Mouse (Mus musculus) spleen, embryonic (tissue): ENCODE results near the gene Agap3.

Experiments used
- CTCF ChIA-PET: fragments of 350-600 bp; sonication (Branson Sonifier 250); formaldehyde crosslinking; loops from one replicate; lab custom pipeline; 2022; lab: Charles Lee

The Agap3 gene

GRCm38 (mm10) chr5:24452030-24452690 is at the start of gene Agap3:
Gene Agap3, plus strand, starts transcription at chr5:24452177.
- CTCF ChIA-PET: interaction anchor here (0.8 kb wide), 1 partner anchor 33 kb away, joined by 3 read pairs; no protein-coding TSS in a partner anchor

- CTCF ChIA-PET: no interaction called here
Observed at GRCm38 (mm10) chr5:24404594-24405360, 47.2 kb upstream of the Agap3 start.

GRCm38 (mm10) chr5:24405389-24405876 is 46.5 kb upstream of the Agap3 start:
- CTCF ChIA-PET: no interaction called here

GRCm38 (mm10) chr5:24408651-24409050 is 43.3 kb upstream of the Agap3 start:
- CTCF ChIA-PET: no interaction called here

GRCm38 (mm10) chr5:24409466-24409865 is 42.5 kb upstream of the Agap3 start:
- CTCF ChIA-PET: no interaction called here

- CTCF ChIA-PET: no interaction called here
Observed at GRCm38 (mm10) chr5:24412063-24412462, 39.9 kb upstream of the Agap3 start.

- CTCF ChIA-PET: no interaction called here
Observed at GRCm38 (mm10) chr5:24413042-24413693, 38.8 kb upstream of the Agap3 start, which contains the start of gene Asic3. Gene Asic3, plus strand, starts transcription at chr5:24413392.

GRCm38 (mm10) chr5:24413938-24414337 is 38.0 kb upstream of the Agap3 start:
- CTCF ChIA-PET: interaction anchor here (0.5 kb wide), 1 partner anchor 40 kb away, joined by 3 read pairs; no protein-coding TSS in a partner anchor

- CTCF ChIA-PET: interaction anchor here (0.5 to 1.1 kb wide), 3 partner anchors 9 to 884 kb away, joined by 3 to 12 read pairs (median 3); no protein-coding TSS in a partner anchor
Observed at GRCm38 (mm10) chr5:24416222-24416736, 35.7 kb upstream of the Agap3 start.

GRCm38 (mm10) chr5:24417587-24417986 is 34.4 kb upstream of the Agap3 start:
- CTCF ChIA-PET: no interaction called here

GRCm38 (mm10) chr5:24420381-24420780 is 31.6 kb upstream of the Agap3 start:
- CTCF ChIA-PET: interaction anchor here (0.8 kb wide), 1 partner anchor 14 kb away, joined by 3 read pairs; no protein-coding TSS in a partner anchor

GRCm38 (mm10) chr5:24423129-24424003 is 28.6 kb upstream of the Agap3 start, which contains the start of the genes Cdk5 and Slc4a2:
Gene Cdk5, minus strand, starts transcription at chr5:24423530.
Gene Slc4a2, plus strand, starts transcription at chr5:24423837.
- CTCF ChIA-PET: no interaction called here

GRCm38 (mm10) chr5:24424004-24424781 is 27.8 kb upstream of the Agap3 start:
- CTCF ChIA-PET: no interaction called here

GRCm38 (mm10) chr5:24424861-24425411 is 27.0 kb upstream of the Agap3 start:
- CTCF ChIA-PET: interaction anchor here (0.8 kb wide), 1 partner anchor 8 kb away, joined by 3 read pairs; no protein-coding TSS in a partner anchor

GRCm38 (mm10) chr5:24425421-24426036 is 26.4 kb upstream of the Agap3 start:
- CTCF ChIA-PET: interaction anchor here (0.7 to 0.8 kb wide), 2 partner anchors 9 to 22 kb away, joined by 3 read pairs; partner anchors contain the start of gene Tmub1

- CTCF ChIA-PET: interaction anchor here (0.5 to 0.7 kb wide), 2 partner anchors 22 to 50 kb away, joined by 3 read pairs; partner anchors contain the start of gene Tmub1
Observed at GRCm38 (mm10) chr5:24426037-24426432, 25.9 kb upstream of the Agap3 start.

GRCm38 (mm10) chr5:24426556-24427284 is 25.3 kb upstream of the Agap3 start:
- CTCF ChIA-PET: interaction anchor here (0.5 kb wide), 1 partner anchor 49 kb away, joined by 3 read pairs; no protein-coding TSS in a partner anchor

GRCm38 (mm10) chr5:24427285-24427633 is 24.7 kb upstream of the Agap3 start:
- CTCF ChIA-PET: no interaction called here
